ENCODE assay signal across 25 mouse cellular contexts in genomic region chr7:68809782-68810181, GRCm38 (mm10).
DNase-seq lines count a peak whose midpoint lies in the region; ATAC-seq and TF ChIP-seq lines count a peak whose summit lies in the region.
"Had no signal": no experiment of that assay in that cellular context is flagged by ENCODE, and none has a peak within 500 bp of the region (broad histone marks: within the 10 kb centered on the region; RNA-seq: fewer than 3 reads in every experiment).

No protein-coding gene starts in this region.

- H3K36me3 ChIP-seq in kidney, postnatal 0 days (ENCODE audit: insufficient read depth, low read length) = no peaks in the 10 kb centered on the region
- no peaks in the 10 kb centered on the region for H3K36me3 ChIP-seq in midbrain, embryonic 14.5 days (ENCODE audit: control insufficient read depth, insufficient read depth, low read length)
- no peaks in the 10 kb centered on the region for H3K36me3 ChIP-seq in midbrain, embryonic 13.5 days
- H3K36me3 ChIP-seq: forebrain, embryonic 10.5 days; heart, embryonic 13.5 days; limb, embryonic 12.5 days; liver, embryonic 12.5 days had no signal

- 10% methylated on average over 8 of the region's 8 CpGs for WGBS in kidney, postnatal 0 days
- WGBS in midbrain, embryonic 14.5 days = 28% methylated on average over 8 of the region's 8 CpGs
- WGBS in midbrain, embryonic 13.5 days = 42% methylated on average over 8 of the region's 8 CpGs

- no peak for ATAC-seq in kidney, postnatal 0 days (replicated peaks; ENCODE audit: low FRiP score, low read depth)
- ATAC-seq in midbrain, embryonic 14.5 days (ENCODE audit: low FRiP score, low TSS enrichment) = no peak
- no peak for ATAC-seq in midbrain, embryonic 13.5 days
- ATAC-seq: forebrain, embryonic 16.5 days; liver, embryonic 12.5 days had no signal

- no peak overlapping the region for H3K9ac ChIP-seq in kidney, postnatal 0 days (ENCODE audit: low read depth, low read length)
- H3K9ac ChIP-seq in midbrain, embryonic 14.5 days (replicated peaks; ENCODE audit: low read length) = no peak overlapping the region
- H3K9ac ChIP-seq in midbrain, embryonic 13.5 days (replicated peaks) = no peak overlapping the region
- H3K9ac ChIP-seq: heart, embryonic 13.5 days; limb, embryonic 12.5 days; liver, embryonic 12.5 days had no signal

- H3K27ac ChIP-seq in kidney, postnatal 0 days = no peak overlapping the region
- no peak overlapping the region for H3K27ac ChIP-seq in midbrain, embryonic 14.5 days (replicated peaks; ENCODE audit: low read depth, low read length)
- no peak overlapping the region for H3K27ac ChIP-seq in midbrain, embryonic 13.5 days
- H3K27ac ChIP-seq: forebrain, embryonic 10.5 days; heart, adult 2 months; heart, embryonic 13.5 days; limb, embryonic 12.5 days; liver, embryonic 12.5 days had no signal

- H3K4me2 ChIP-seq in kidney, postnatal 0 days (ENCODE audit: low read length) = no peak overlapping the region
- H3K4me2 ChIP-seq in midbrain, embryonic 14.5 days (ENCODE audit: low read length) = no peak overlapping the region
- no peak overlapping the region for H3K4me2 ChIP-seq in midbrain, embryonic 13.5 days (replicated peaks)
- H3K4me2 ChIP-seq: heart, embryonic 13.5 days; limb, embryonic 12.5 days; liver, embryonic 12.5 days had no signal

- H3K9me3 ChIP-seq in kidney, postnatal 0 days (replicated peaks; ENCODE audit: low read length) = no peaks in the 10 kb centered on the region
- no peaks in the 10 kb centered on the region for H3K9me3 ChIP-seq in midbrain, embryonic 14.5 days (ENCODE audit: control insufficient read depth, low read length)
- no peaks in the 10 kb centered on the region for H3K9me3 ChIP-seq in midbrain, embryonic 13.5 days
- H3K9me3 ChIP-seq: forebrain, embryonic 10.5 days; heart, embryonic 13.5 days; limb, embryonic 12.5 days; liver, embryonic 12.5 days had no signal

- peak; percentile 28 for DNase-seq in embryo, embryonic 10.5 days (ENCODE audit: low spot score)
- no peak for DNase-seq in embryo, embryonic 10 days (ENCODE audit: low spot score)
- peak; percentile 63 for DNase-seq in kidney, postnatal 0 days (ENCODE audit: low spot score)
- DNase-seq in kidney, postnatal 14 days = no peak
- DNase-seq in midbrain, embryonic 14.5 days = peak; percentile 50
- no peak for DNase-seq in spleen, postnatal 4 days (ENCODE audit: low spot score in 2 of 2)
- DNase-seq: adrenal gland, postnatal 10 days; cerebellum, adult 18-20 months; cerebellum, postnatal 14 days; gastrocnemius, postnatal 36 days; heart, adult 2 months; heart, postnatal 14 days; kidney, adult 11 months; layer of hippocampus, postnatal 36 days; lung, adult 18-20 months; right cerebral cortex, postnatal 25 days; spleen, adult 18-20 months; thymus, adult 18-20 months; thymus, postnatal 36 days had no signal

- H3K27me3 ChIP-seq in kidney, postnatal 0 days (ENCODE audit: insufficient read depth, low read length) = no peaks in the 10 kb centered on the region
- H3K27me3 ChIP-seq in midbrain, embryonic 14.5 days (ENCODE audit: control insufficient read depth, insufficient read depth, low read length) = no peaks in the 10 kb centered on the region
- H3K27me3 ChIP-seq in midbrain, embryonic 13.5 days = no peaks in the 10 kb centered on the region
- H3K27me3 ChIP-seq: heart, embryonic 13.5 days; limb, embryonic 12.5 days; liver, embryonic 12.5 days had no signal

- no peak overlapping the region for H3K4me3 ChIP-seq in kidney, postnatal 0 days (replicated peaks; ENCODE audit: low read depth, low read length)
- no peak overlapping the region for H3K4me3 ChIP-seq in midbrain, embryonic 14.5 days (replicated peaks; ENCODE audit: low read depth, low read length)
- H3K4me3 ChIP-seq in midbrain, embryonic 13.5 days (replicated peaks) = no peak overlapping the region
- H3K4me3 ChIP-seq: forebrain, embryonic 10.5 days; heart, adult 2 months; heart, embryonic 13.5 days; limb, embryonic 12.5 days; liver, embryonic 12.5 days had no signal

- H3K4me1 ChIP-seq in kidney, postnatal 0 days (replicated peaks; ENCODE audit: insufficient read depth, low read length) = no peaks in the 10 kb centered on the region; the same call in 1 of the 2 replicates
- H3K4me1 ChIP-seq in midbrain, embryonic 14.5 days (ENCODE audit: control insufficient read depth, insufficient read depth, low read length) = no peaks in the 10 kb centered on the region
- 0 out of 2 replicates have a peak, but pooled peaks cover 4% of the 10 kb centered on the region for H3K4me1 ChIP-seq in midbrain, embryonic 13.5 days (replicated peaks)
- H3K4me1 ChIP-seq: heart, embryonic 13.5 days; liver, embryonic 12.5 days had no signal

- TF ChIP-seq CTCF in kidney, postnatal 0 days (IDR thresholded peaks at IDR 0.05; ENCODE audit: low read depth) = no peak

Comparison
In these comparisons a context has a peak if more than half of its experiments do, and no peak if none do; other contexts are left out.
1. DNase-seq: peak in embryo, embryonic 10.5 days (single experiment), kidney, postnatal 0 days (single experiment) and midbrain, embryonic 14.5 days (single experiment); none in embryo, embryonic 10 days (single experiment), kidney, postnatal 14 days (single experiment) and spleen, postnatal 4 days (0 of 2).